22 mouse cellular contexts compared by ENCODE assay signal in the genomic region with DNA sequence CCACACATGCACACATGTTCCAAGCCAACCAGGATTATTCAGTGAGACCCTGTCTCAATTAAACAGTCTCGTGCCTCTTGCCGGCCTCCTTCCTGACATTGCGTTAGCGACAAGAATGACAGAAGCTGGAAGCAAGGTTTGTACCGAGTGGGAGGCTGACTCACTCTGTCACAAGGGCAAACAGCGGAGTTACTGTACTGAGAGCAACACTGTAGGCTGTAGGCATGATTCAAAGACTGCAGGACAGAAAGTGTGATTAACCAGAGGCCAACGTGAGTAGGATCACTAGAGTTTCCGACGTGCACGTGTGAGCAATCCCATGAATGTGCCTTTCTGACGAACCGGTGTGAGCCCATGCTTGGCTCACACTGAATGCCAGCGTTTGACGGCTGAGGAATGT. TPM values are rescaled to one million over a fixed set of nuclear protein-coding genes. Genes with fewer than 3 reads are reported as not detected.
DNase-seq lines count a peak whose midpoint lies in the region; ATAC-seq and TF ChIP-seq lines count a peak whose summit lies in the region.
"Had no signal": no experiment of that assay in that cellular context is flagged by ENCODE, and none has a peak within 500 bp of the region (broad histone marks: within the 10 kb centered on the region; RNA-seq: fewer than 3 reads in every experiment).

No protein-coding gene starts in this region.

- no peak for TF ChIP-seq EP300 in stomach, postnatal 0 days (optimal IDR thresholded peaks at IDR 0.05)

- peak overlapping the region; percentile 89 for H3K27ac ChIP-seq in bone marrow macrophage, adult 2 months (ENCODE audit: insufficient read depth, low read depth, low read length)
- peak overlapping the region; percentile 63 for H3K27ac ChIP-seq in stomach, postnatal 0 days (replicated peaks)
- no peak overlapping the region for H3K27ac ChIP-seq in midbrain, embryonic 16.5 days (ENCODE audit: low read length)
- H3K27ac ChIP-seq: embryonic facial prominence, embryonic 12.5 days; heart, embryonic 10.5 days; hindbrain, embryonic 13.5 days; intestine, embryonic 15.5 days; kidney, embryonic 15.5 days; limb, embryonic 15.5 days; midbrain, embryonic 10.5 days; neural tube, embryonic 15.5 days; stomach, embryonic 15.5 days had no signal

- no peak for TF ChIP-seq POLR2A in bone marrow macrophage, adult 2 months (IDR thresholded peaks at IDR 0.05; ENCODE audit: borderline replicate concordance, low read depth, low read length)

- H3K36me3 ChIP-seq in stomach, postnatal 0 days (ENCODE audit: control insufficient read depth, insufficient read depth, low read length): peaks cover 9% of the 10 kb centered on the region
- H3K36me3 ChIP-seq in midbrain, embryonic 16.5 days (ENCODE audit: control insufficient read depth, insufficient read depth, low read length): peaks cover 4% of the 10 kb centered on the region

- H3K4me2 ChIP-seq in stomach, postnatal 0 days (replicated peaks; ENCODE audit: low read depth): no peak overlapping the region
- H3K4me2 ChIP-seq in midbrain, embryonic 16.5 days (ENCODE audit: low read length): no peak overlapping the region
- H3K4me2 ChIP-seq: embryonic facial prominence, embryonic 12.5 days; hindbrain, embryonic 13.5 days; intestine, embryonic 15.5 days; kidney, embryonic 15.5 days; limb, embryonic 15.5 days; neural tube, embryonic 15.5 days; stomach, embryonic 15.5 days had no signal

- DNase-seq in adrenal gland, adult (ENCODE audit: inconsistent age in 2 of 2, low spot score in 1 of 2): peak; percentile 66 to 77
- no peak for DNase-seq in adrenal gland, postnatal 4 days (ENCODE audit: low spot score in 2 of 2)
- DNase-seq in right cerebral cortex, adult 18-20 months: peak; percentile 60
- DNase-seq in right cerebral cortex, postnatal 4 days: no peak
- DNase-seq in stomach, postnatal 0 days (ENCODE audit: low spot score): peak; percentile 56
- no peak for DNase-seq in thymus, postnatal 36 days
- DNase-seq: cerebellum, adult 11-12 months; gastrocnemius, postnatal 36 days; heart, postnatal 10 days; lung, adult 18-20 months had no signal

- H3K4me1 ChIP-seq in bone marrow macrophage, adult 2 months (ENCODE audit: control insufficient read depth, insufficient read depth, low read length): peaks cover 27% of the 10 kb centered on the region
- H3K4me1 ChIP-seq in stomach, postnatal 0 days (replicated peaks; ENCODE audit: control insufficient read depth, insufficient read depth): 0 out of 2 replicates have a peak, but pooled peaks cover 2% of the 10 kb centered on the region
- H3K4me1 ChIP-seq in midbrain, embryonic 16.5 days (ENCODE audit: control insufficient read depth, insufficient read depth, low read length): no peaks in the 10 kb centered on the region
- H3K4me1 ChIP-seq: hindbrain, embryonic 13.5 days; neural tube, embryonic 15.5 days had no signal

- peak; percentile 77 for ATAC-seq in stomach, postnatal 0 days (ENCODE audit: low FRiP score, low TSS enrichment)
- ATAC-seq in midbrain, embryonic 16.5 days: no peak
- ATAC-seq: forebrain, embryonic 16.5 days; intestine, embryonic 15.5 days had no signal

- no peak overlapping the region for H3K9ac ChIP-seq in stomach, postnatal 0 days (ENCODE audit: low read length)
- H3K9ac ChIP-seq in midbrain, embryonic 16.5 days (ENCODE audit: low read depth, low read length): no peak overlapping the region
- H3K9ac ChIP-seq: embryonic facial prominence, embryonic 12.5 days; hindbrain, embryonic 13.5 days; intestine, embryonic 15.5 days; kidney, embryonic 15.5 days; limb, embryonic 15.5 days; neural tube, embryonic 15.5 days; stomach, embryonic 15.5 days had no signal

- no peaks in the 10 kb centered on the region for H3K9me3 ChIP-seq in stomach, postnatal 0 days (ENCODE audit: control insufficient read depth, low read length)
- no peaks in the 10 kb centered on the region for H3K9me3 ChIP-seq in midbrain, embryonic 16.5 days (replicated peaks; ENCODE audit: control insufficient read depth, low read length, poor library complexity, severe bottlenecking)
- H3K9me3 ChIP-seq: embryonic facial prominence, embryonic 12.5 days; heart, embryonic 10.5 days; hindbrain, embryonic 13.5 days; intestine, embryonic 15.5 days; kidney, embryonic 15.5 days; limb, embryonic 15.5 days; midbrain, embryonic 10.5 days; neural tube, embryonic 15.5 days; stomach, embryonic 15.5 days had no signal

- H3K27me3 ChIP-seq in stomach, postnatal 0 days (ENCODE audit: control insufficient read depth, insufficient read depth, low read length): no peaks in the 10 kb centered on the region
- no peaks in the 10 kb centered on the region for H3K27me3 ChIP-seq in midbrain, embryonic 16.5 days (ENCODE audit: control insufficient read depth, insufficient read depth, low read depth, low read length)
- H3K27me3 ChIP-seq: embryonic facial prominence, embryonic 12.5 days; hindbrain, embryonic 13.5 days; intestine, embryonic 15.5 days; kidney, embryonic 15.5 days; limb, embryonic 15.5 days; neural tube, embryonic 15.5 days; stomach, embryonic 15.5 days had no signal

- peak overlapping the region; percentile 25 for H3K4me3 ChIP-seq in bone marrow macrophage, adult 2 months (ENCODE audit: insufficient read depth, low read length)
- H3K4me3 ChIP-seq in stomach, postnatal 0 days (ENCODE audit: low read depth, low read length): no peak overlapping the region
- H3K4me3 ChIP-seq in midbrain, embryonic 16.5 days (ENCODE audit: low read depth, low read length): no peak overlapping the region
- H3K4me3 ChIP-seq: embryonic facial prominence, embryonic 12.5 days; heart, embryonic 10.5 days; hindbrain, embryonic 13.5 days; intestine, embryonic 15.5 days; kidney, embryonic 15.5 days; limb, embryonic 15.5 days; midbrain, embryonic 10.5 days; neural tube, embryonic 15.5 days; stomach, embryonic 15.5 days had no signal

- 57% methylated on average over 14 of the region's 14 CpGs for WGBS in stomach, postnatal 0 days
- 94% methylated on average over 14 of the region's 14 CpGs for WGBS in midbrain, embryonic 16.5 days

- no peak for TF ChIP-seq CTCF in bone marrow macrophage, adult 2 months (IDR thresholded peaks at IDR 0.05; ENCODE audit: low read depth, low read length)
- TF ChIP-seq CTCF in stomach, postnatal 0 days (IDR thresholded peaks at IDR 0.05; ENCODE audit: low read depth): no peak

RNA-seq across cellular contexts. Expression of gene Dnmbp, which starts 43.5 kb away (rescaled TPM):
- 10 to 100 TPM; 22.6 to 23.1 TPM for total RNA-seq in adrenal gland, postnatal 4 days (2021)
- 10.2 and 13.5 TPM in 2 replicates for polyA plus RNA-seq in bone marrow macrophage, adult 2 months (2012; ENCODE audit: insufficient read depth, insufficient read length, missing spikeins)
- 14.2 and 14.6 TPM in 2 replicates for polyA plus RNA-seq in stomach, postnatal 0 days (2015; fragmentation: Nextera tagmentation; extraction: Ambion mirVana)
- polyA plus RNA-seq in midbrain, embryonic 16.5 days (2015; fragmentation: Nextera tagmentation; extraction: Ambion mirVana): 7.4 and 8.2 TPM in 2 replicates

Comparison
In these comparisons a context has a peak if more than half of its experiments do, and no peak if none do; other contexts are left out.
1. DNase-seq: peak in adrenal gland, adult (2 of 2), right cerebral cortex, adult 18-20 months (single experiment) and stomach, postnatal 0 days (single experiment); none in adrenal gland, postnatal 4 days (0 of 2), right cerebral cortex, postnatal 4 days (single experiment) and thymus, postnatal 36 days (0 of 2).